Mouse (Mus musculus): Measurements from ENCODE around the gene C130060K24Rik. TPM values are rescaled to one million over a fixed set of nuclear protein-coding genes. Genes with fewer than 3 reads are reported as not detected.

C130060K24Rik gene
- not detected for total RNA-seq (2021)
- long read RNA-seq, experiment 1 = 0 reads
- long read RNA-seq, experiment 2 = 0 reads

DNA sequence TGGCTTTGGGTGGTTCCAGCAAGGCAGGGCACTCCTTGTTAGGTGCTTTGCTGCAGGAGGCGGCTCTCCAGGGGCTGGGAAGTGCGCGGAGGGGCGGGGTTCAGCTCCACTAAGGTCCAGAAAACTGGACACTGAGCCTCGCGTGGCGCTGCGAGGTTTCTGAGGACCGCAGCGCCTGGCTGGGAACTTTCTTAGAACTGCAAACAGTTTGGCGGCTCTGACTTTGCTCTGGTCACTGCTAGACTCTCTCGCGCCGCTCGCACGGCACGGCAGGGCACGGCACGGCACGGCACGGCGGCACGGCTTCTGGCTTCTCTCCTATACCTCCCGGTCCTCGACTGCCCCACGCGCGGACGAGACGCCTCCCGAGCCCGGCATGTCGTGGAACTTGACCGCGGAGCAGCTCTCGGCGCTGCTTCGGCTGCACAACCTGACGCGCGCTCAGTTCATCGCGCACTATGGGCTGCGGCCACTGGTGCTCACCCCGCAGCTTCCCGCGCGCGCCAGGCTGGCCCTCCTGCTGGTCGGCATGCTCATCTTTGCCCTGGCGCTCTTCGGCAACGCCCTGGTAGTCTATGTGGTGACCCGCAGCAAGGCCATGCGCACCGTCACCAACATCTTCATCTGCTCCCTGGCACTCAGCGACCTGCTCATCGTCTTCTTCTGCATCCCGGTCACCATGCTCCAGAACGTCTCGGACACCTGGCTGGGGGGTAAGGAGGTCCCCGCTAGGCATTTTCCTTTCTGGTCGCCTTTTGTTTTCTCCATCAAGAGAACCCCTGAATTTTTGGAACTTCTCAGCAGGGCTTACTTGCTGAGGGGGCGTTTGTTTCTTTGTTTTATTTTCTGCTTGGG lies at the start of gene C130060K24Rik:
TSS of gene C130060K24Rik (plus strand) at position 188 of the 855 bp plus-strand sequence.
- peak in 1 of 2 experiments; percentile 9 for DNase-seq (ENCODE audit: low spot score in 2 of 2)

DNA sequence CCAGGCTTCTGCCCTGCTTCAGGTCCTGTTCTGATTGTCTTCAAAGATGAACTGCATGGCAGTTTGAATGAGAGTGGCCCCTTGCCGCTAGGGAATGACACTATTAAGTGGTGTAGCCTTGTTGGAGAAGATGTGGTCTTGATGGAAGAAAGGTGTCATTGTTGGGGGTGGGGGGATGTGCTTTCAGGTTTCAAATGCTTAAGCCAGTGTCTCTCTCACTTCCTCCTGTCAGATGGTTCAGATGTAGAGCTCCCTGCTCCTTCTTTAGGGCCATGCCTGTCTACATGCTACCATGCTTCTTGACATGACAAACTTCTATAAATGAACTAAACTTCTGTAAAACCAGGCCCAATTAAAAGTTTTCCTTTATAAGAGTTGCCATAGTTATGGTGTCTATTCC lies 46.7 kb upstream of the C130060K24Rik start:
- no peak for DNase-seq (ENCODE audit: low spot score in 2 of 2)

DNA sequence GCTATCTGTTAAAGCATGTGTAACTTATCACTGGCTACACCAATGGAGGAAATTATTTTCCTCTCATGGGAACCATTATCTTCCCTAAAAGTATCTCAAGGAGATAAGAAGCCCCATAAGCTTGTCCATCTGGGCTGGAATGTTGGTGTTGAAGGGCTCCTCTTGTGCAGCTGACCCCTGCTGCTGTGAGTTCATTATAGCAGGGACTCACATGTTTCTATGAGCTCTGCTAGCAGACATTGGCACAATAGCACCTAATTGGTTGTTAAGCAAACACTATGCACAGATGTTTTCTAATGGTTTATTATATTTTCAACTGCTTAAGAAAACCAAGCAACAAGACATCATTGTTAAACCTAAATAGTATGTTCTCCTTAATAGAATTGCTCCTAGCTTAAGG lies 41.5 kb upstream of the C130060K24Rik start:
- no peak for DNase-seq (ENCODE audit: low spot score in 2 of 2)

DNA sequence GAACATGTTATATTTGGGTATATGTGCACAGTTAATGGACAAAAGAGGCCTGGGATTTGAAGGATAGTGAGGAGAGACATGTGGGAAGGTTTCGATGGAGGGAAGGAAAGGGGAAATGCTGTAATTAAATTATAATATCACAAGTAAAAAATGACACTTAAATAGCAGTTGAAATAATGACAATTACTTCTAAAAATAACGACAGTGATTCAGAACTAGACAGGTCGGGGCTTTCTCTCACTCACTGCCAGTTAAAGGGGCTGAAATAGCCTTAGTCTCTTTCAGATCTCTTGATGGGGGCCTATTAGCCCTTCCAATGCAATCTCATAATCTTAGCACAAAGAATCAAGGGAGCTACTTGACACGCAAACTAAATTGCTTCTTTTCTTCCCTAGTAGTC lies 39.5 kb upstream of the C130060K24Rik start:
- no peak for DNase-seq (ENCODE audit: low spot score in 2 of 2)

DNA sequence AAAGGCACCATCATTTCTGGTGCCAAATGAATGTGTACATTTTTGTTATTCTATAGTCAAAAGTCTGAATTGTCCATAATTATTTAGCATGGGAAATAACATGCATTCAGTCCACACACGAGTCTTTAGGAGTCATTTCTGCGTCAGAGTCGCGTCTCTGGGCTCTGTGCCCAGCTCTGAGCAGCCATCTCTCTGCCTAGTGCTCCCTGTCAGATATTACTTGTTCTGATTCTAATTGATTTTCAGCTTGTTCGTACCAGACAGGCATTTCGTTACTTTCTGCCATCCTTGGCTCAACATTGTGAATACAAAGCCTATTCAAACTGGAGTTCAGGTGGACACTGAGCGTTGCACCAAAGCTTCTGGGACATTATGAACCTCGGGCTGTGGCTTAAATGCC lies 33.2 kb upstream of the C130060K24Rik start:
- no peak for DNase-seq (ENCODE audit: low spot score in 2 of 2)

DNA sequence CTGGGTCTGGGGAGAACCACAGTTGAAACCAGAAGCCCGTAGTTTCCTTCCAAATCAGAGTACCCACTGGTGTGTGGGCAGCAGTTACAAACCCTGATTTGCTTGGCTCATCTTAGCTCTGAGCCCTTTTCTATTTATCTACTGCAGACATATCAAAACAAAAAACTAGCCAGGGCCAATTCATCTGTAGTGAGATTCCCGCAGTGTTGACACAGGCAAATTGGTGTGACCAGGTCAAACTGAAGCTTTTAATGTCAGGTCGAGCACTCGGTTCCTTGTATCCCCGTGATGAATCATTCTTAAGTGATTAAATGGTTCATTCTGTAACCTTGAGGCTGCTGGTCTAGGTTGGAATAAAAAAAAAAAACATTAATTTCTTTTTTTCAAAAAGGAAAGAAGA lies 32.6 kb upstream of the C130060K24Rik start:
- DNase-seq (ENCODE audit: low spot score in 2 of 2) = no peak

DNA sequence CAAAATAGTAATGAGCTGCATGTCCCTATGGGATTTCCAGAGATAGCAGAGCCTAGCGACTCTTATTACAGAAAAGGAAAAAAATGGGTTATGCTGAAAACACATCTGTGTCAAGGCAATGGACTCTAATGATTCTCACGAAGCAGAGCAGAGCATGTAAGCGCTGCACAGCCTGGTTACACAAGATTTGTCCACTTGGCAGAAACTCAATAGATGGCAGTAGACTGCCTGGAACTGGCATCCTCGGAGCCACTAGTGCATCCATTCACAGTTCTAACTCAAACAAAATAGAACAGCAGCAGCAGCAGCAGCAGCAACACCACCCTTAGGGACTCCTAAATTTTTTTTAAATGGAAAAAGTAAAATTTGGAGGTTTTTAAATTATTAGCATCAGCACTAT lies 29.3 kb upstream of the C130060K24Rik start:
- DNase-seq (ENCODE audit: low spot score in 2 of 2) = no peak

DNA sequence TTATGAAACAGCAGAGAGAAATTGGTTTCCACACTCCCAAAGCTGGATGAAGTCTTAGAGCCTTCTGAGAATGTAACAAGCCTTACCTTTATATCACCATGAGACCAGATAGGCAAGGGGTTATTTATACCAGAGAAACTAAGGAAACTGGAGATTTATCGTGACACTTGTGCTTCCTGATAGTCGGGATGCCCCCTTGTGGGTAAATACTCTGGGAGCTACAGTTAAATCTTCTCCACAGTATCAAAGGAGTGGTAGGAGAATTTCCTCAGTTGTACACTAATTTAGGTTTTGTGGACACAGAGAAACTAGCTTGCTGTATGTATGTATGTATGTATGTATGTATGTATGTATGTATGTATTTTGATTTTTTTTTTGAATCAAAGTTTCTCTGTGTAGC lies 5.0 kb upstream of the C130060K24Rik start:
- DNase-seq (ENCODE audit: low spot score in 2 of 2) = no peak

DNA sequence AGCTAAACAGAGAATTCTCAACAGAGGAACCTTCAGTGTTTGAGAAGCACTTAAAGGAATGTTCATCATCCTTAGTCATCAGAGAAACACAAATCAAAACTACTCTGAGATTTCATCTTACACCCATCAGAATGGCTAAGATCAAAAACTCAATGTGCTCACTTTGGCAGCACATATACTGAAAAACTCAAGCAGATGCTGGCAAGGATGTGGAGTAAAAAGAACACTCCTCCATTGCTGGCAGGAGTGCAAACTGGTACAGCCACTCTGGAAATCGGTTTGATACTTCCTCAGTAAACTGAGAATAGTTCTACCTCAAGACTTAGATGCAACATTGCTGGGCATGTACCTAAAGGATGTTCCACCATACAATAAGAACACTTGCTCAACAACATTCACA lies 41.0 kb downstream of the C130060K24Rik start:
- no peak for DNase-seq (ENCODE audit: low spot score in 2 of 2)

DNA sequence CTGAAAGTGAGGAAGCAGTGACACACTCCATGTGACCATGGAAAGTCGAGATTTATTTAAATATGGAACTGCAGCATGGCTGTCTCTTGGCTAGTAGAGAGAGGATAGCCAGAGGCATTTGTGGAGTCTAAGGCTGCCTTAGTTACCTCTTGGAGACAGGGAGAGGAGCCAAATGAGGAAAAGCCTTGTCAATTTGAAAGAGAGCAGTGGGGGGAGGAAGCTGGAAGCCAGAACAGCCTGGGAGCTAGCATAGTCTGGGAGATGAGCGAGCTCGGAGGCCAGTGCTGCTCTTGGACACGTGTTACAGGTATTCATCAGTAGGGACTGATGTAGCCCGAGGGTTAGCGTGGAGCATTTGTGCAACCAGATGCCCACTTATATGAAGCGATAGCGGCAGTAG lies 46.2 kb downstream of the C130060K24Rik start:
- no peak for DNase-seq (ENCODE audit: low spot score in 2 of 2)

DNA sequence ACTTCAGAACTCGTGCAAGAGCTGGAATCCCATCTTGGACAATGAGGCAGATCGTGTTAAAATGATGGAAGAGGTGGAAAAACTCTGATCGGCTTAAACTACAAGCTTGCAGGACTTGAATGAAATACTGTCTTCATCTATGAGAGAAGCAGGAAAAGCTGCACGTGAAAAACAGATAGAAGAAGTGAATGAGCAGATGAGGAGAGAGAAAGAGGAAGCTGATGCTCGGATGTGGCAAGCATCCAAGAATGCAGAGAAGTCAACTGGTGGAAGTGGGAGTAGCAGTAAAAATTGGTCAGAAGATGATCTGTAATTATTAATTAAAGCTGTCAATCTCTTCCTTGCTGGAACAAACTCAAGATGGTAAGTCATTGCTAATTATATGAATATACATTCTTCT lies 52.3 kb downstream of the C130060K24Rik start:
- no peak for DNase-seq (ENCODE audit: low spot score in 2 of 2)

DNA sequence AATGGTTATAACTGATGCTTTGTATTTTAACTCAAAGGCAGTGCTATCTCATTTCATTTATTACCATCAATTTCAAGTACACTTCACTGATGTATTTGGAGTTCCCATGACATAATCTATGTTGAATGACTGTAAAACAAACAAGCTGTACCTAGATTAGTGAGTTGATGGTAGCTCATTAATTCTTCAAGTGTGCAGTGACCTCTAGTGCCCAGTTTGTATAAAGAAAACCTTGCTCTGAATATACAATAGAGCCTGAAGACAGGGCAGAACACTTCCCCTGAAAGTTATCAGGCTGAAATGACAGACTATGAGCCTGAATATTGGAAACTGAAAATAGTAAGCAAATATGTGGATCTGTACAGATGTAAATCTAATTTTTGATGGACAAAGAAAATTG lies 72.6 kb downstream of the C130060K24Rik start:
- DNase-seq (ENCODE audit: low spot score in 2 of 2) = no peak

DNA sequence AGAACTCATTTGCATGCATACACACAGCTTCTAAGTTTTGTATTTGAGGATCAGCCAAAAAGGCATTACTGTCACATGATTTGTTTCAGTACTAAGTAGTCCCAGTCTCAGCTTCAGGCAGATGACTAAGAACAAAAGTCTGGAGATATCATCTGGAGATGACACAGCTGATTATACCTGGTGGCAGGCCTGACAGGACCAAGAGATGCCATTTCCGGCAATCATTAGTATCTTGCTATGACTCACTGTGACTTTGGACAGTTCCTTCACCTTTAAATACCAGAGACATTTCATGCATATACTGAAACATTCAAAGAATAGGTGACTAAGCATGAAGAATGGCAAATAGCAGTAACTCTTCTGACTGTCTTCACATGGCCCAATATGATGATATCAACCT lies 84.4 kb downstream of the C130060K24Rik start:
- DNase-seq (ENCODE audit: low spot score in 2 of 2) = no peak

DNA sequence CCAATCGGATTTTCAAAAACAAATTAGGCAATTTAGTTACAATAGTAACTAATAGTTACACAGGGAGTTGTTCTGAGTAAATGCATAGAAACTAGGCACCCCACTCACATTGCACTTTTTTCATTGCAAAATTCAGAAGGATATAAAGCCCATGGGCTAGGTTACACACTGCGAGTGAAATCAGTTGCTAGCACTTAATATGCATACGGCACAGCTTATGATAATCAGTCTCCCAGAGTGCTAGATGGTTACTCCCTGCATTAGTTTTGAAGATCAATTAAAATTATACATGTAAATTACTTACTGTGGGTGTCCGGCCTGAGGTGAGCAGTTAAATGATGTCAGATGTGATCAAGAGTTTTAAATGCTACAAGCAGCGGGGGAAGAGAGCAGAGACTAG lies 89.4 kb downstream of the C130060K24Rik start:
- no peak for DNase-seq (ENCODE audit: low spot score in 2 of 2)

DNA sequence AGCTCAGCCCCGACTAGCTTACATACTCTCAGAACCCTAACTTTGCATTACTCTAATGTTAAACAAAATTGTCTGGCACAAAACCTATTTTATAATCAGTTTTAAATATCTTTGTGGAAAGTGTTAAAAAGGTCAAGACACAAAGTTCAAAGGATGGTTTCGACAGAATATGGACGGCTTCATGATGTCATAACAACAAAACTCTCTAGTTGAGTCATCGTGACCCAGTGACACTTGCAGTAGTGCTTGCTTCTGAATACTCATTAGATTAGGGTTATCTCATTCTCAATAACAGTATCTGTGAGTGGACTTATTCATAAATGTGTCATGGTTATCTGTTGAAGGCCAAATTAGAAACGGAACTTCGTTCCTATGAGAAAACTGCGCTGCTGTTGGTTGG lies 91.5 kb downstream of the C130060K24Rik start:
- DNase-seq (ENCODE audit: low spot score in 2 of 2) = no peak

DNA sequence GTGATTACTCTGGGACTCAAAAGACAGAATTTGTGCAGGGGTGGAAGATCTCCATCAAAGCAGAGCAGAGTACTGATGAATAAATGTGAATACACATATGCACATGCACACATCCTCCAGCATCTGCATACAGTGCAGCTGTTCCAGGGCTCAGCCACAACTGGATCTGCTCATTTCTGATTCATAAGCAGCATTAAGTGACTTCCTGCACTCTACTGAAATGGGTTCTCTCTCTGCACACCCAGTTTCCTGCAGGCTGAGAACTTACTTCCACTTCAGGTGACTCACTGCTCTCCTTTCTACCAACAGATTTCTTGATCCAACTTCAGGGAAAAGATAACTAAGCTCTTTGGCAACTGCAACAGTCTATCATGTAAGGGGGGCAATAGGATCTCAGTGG lies 117.9 kb downstream of the C130060K24Rik start:
- no peak for DNase-seq (ENCODE audit: low spot score in 2 of 2)

Other genes with a start within 250 kb of the C130060K24Rik start
- gene Hpgds, start 236.2 kb upstream of the C130060K24Rik start, total RNA-seq (2021) = 1 to 10 TPM; 4.3 to 4.5 TPM
- gene Tnip3, start 144.2 kb downstream of the C130060K24Rik start, total RNA-seq (2021) = under 1 TPM in 1 of 2 experiments, not detected in 1; 0.23 TPM